ENCODE assay signal across 8 mouse cellular contexts in the genomic region with DNA sequence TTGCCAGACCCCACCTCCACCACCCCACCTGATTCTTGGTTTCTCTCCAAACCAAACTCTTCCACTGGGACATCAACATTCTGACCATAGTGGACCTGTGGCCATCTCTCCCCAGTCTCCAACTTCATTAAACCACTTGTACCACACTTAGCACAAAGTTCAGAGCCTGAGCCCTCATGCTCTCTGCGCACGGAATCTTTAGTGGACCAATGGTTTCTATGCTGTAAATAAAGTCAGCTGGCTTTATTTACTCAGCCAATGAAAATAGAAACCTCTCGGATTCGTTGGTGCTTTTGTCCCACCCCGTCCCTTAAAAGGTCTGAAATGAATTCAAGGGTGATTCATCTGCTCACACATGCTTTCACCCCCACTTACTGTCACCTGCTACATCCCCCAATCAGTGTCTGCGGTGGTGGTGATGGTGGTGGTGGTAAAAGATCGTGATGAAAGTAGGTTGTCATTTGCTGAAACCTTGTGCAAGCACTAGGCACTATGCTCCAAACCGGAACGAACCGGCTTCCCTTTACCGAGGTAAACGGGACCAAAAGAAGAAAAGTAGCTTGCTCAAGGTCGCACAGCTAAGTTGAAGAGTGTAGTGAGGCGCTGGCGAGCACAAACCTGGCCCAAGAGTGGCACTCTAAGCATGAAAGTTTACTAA. TPM values are rescaled to one million over a fixed set of nuclear protein-coding genes. Genes with fewer than 3 reads are reported as not detected.
A peak's percentile ranks its signal among the peaks of the same experiment; 100 is the strongest.
DNase-seq lines count a peak whose midpoint lies in the region; ATAC-seq and TF ChIP-seq lines count a peak whose summit lies in the region.

No protein-coding gene starts in this region.

- H3K27me3 ChIP-seq in thymus, adult 2 months (ENCODE audit: control insufficient read depth, insufficient read depth, low read length) = no peaks in the 10 kb centered on the region; the same call in 1 of the 2 replicates
- H3K27me3 ChIP-seq in forebrain, embryonic 16.5 days (replicated peaks; ENCODE audit: control insufficient read depth, insufficient read depth, low read length) = no peaks in the 10 kb centered on the region

- ATAC-seq in forebrain, embryonic 16.5 days = no peak
- peak; percentile 39 for ATAC-seq in megakaryocyte-erythroid progenitor cell, adult 5-6 weeks (replicated peaks; ENCODE audit: low FRiP score, low TSS enrichment, poor library complexity, severe bottlenecking)

- no peak for TF ChIP-seq CTCF in thymus, adult 2 months (IDR thresholded peaks at IDR 0.05; ENCODE audit: borderline replicate concordance, control insufficient read depth, extremely low read depth, insufficient read depth, low read length, poor library complexity)

- H3K4me3 ChIP-seq in thymus, adult 2 months (ENCODE audit: control insufficient read depth, insufficient read depth, low read length) = peak overlapping the region; percentile 73
- peak overlapping the region; percentile 79 for H3K4me3 ChIP-seq in forebrain, embryonic 16.5 days (replicated peaks; ENCODE audit: low read length)

- H3K4me2 ChIP-seq in forebrain, embryonic 16.5 days (ENCODE audit: low read length) = peak overlapping the region; percentile 98

- H3K27ac ChIP-seq in thymus, adult 2 months (ENCODE audit: control insufficient read depth, insufficient read depth, low read length) = no peak overlapping the region
- H3K27ac ChIP-seq in forebrain, embryonic 16.5 days (ENCODE audit: low read length) = no peak overlapping the region

- H3K9ac ChIP-seq in forebrain, embryonic 16.5 days (replicated peaks; ENCODE audit: low read depth, low read length) = peak overlapping the region; percentile 75

- DNase-seq in cerebellum, adult 9-11 months = peak; percentile 27
- no peak for DNase-seq in cerebellum, adult 9-10 months
- peak; percentile 18 for DNase-seq in thymus, adult 2 months
- DNase-seq in thymus, adult 18-20 months = no peak
- peak; percentile 59 to 63 for DNase-seq in kidney, postnatal 36 days
- peak; percentile 24 for DNase-seq in thymus, postnatal 25 days

- WGBS in thymus, adult 2 months = 15% methylated on average over 15 of the region's 15 CpGs
- WGBS in forebrain, embryonic 16.5 days = 14% methylated on average over 15 of the region's 15 CpGs

- peaks cover 18% of the 10 kb centered on the region for H3K4me1 ChIP-seq in thymus, adult 2 months (replicated peaks; ENCODE audit: control insufficient read depth, insufficient read depth, low read length)
- peaks cover 21% of the 10 kb centered on the region for H3K4me1 ChIP-seq in forebrain, embryonic 16.5 days (replicated peaks; ENCODE audit: control insufficient read depth, insufficient read depth, low read length)

- H3K9me3 ChIP-seq in forebrain, embryonic 16.5 days (ENCODE audit: control insufficient read depth, low read length) = no peaks in the 10 kb centered on the region

- H3K36me3 ChIP-seq in thymus, adult 2 months (ENCODE audit: control insufficient read depth, insufficient read depth, low read length) = no peaks in the 10 kb centered on the region
- no peaks in the 10 kb centered on the region for H3K36me3 ChIP-seq in forebrain, embryonic 16.5 days (ENCODE audit: control insufficient read depth, insufficient read depth)

- TF ChIP-seq POLR2A in thymus, adult 2 months (IDR thresholded peaks at IDR 0.05; ENCODE audit: control insufficient read depth, extremely low read depth, insufficient read depth, low read length, poor library complexity) = no peak

RNA-seq across cellular contexts. Expression of a gene that starts 1.3 kb away (rescaled TPM):
- 0.33 and 0.46 TPM in 2 replicates for polyA plus RNA-seq in thymus, adult 2 months (2012; rRNA removed)
- 2.5 and 3.2 TPM in 2 replicates for polyA plus RNA-seq in forebrain, embryonic 16.5 days (2015; fragmentation: Nextera tagmentation; extraction: Ambion mirVana)
- 0.55 TPM in 1 of 2 replicates, not detected in the other for total RNA-seq in megakaryocyte-erythroid progenitor cell, adult 5-6 weeks (2014; fragmentation: Nextera tagmentation)
- 0.15 and 0.23 TPM in 2 replicates for total RNA-seq in megakaryocyte-erythroid progenitor cell, adult 5-6 weeks (2017)

Comparison
In these comparisons a context has a peak if more than half of its experiments do, and no peak if none do; other contexts are left out.
1. DNase-seq: peak in cerebellum, adult 9-11 months (single experiment), thymus, adult 2 months (single experiment), kidney, postnatal 36 days (2 of 2) and thymus, postnatal 25 days (single experiment); none in cerebellum, adult 9-10 months (single experiment) and thymus, adult 18-20 months (0 of 2).